Mouse (Mus musculus) brain, embryonic 14.5 days (tissue): ENCODE data around the gene Sst. TPM values are rescaled to one million over a fixed set of nuclear protein-coding genes. Genes with fewer than 3 reads are reported as not detected.

Experiments used
- DNase-seq: peaks from one replicate; pipeline ENCODE4 v3.0.0-alpha.2; 2011; ENCODE audit warnings: low read depth
- CTCF ChIP-seq: fragments of 200-500 bp; IDR thresholded peaks from 2 replicates; pipeline ENCODE4 v1.5.1; 2012; ENCODE audit warnings: inconsistent platforms, mild to moderate bottlenecking, moderate library complexity, borderline replicate concordance; ENCODE audit not compliant: insufficient read depth, insufficient read length; ENCODE audit errors: extremely low read depth
- POLR2A ChIP-seq: fragments of 200-500 bp; IDR thresholded peaks from 2 replicates; pipeline ENCODE4 v1.6.1; 2012; ENCODE audit warnings: mild to moderate bottlenecking, inconsistent platforms, borderline replicate concordance; ENCODE audit not compliant: poor library complexity, insufficient read depth, insufficient read length, severe bottlenecking; ENCODE audit errors: extremely low read depth
- polyA plus RNA-seq: library from polyadenylated mRNA; depleted of rRNA; stranded (reverse); fragments of >200 nt; gene quantifications from 2 replicates; pipeline ENCODE4 v1.2.3, GENCODE M21; 2012; rRNA removed

Sst gene
- polyA plus RNA-seq, 1 experiment, result 180 TPM

GRCm38 (mm10) chr16:23842609-23843008, 48.1 kb downstream of the Sst start:
- TF ChIP-seq POLR2A (no peak), CTCF (no peak)
- peak; percentile 78 for DNase-seq

Other genes with a start within 250 kb of the Sst start
- gene Rtp2, start 41.4 kb upstream of the Sst start, polyA plus RNA-seq, result 0.04 and 0.07 TPM in 2 replicates
- not detected in 2 replicates for gene Gm37419, start 97.5 kb upstream of the Sst start, polyA plus RNA-seq
- 3.5 and 5.5 TPM in 2 replicates for gene Bcl6, start 97.9 kb upstream of the Sst start, polyA plus RNA-seq